Mouse (Mus musculus): ENCODE measurements around the gene Bckdhb.

Gene Bckdhb

GRCm38 (mm10) chr9:84109777-84110478 is 185.0 kb downstream of the Bckdhb start:
- peak; percentile 72 for DNase-seq

- peak; percentile 24 for DNase-seq
Measured at GRCm38 (mm10) chr9:84110616-84111015, 185.7 kb downstream of the Bckdhb start.

- DNase-seq, result no peak
Measured at GRCm38 (mm10) chr9:84112319-84112718, 187.4 kb downstream of the Bckdhb start.

- DNase-seq, result no peak
Measured at GRCm38 (mm10) chr9:84112842-84113568, 188.1 kb downstream of the Bckdhb start.

- peak; percentile 42 for DNase-seq
Measured at GRCm38 (mm10) chr9:84114254-84114653, 189.3 kb downstream of the Bckdhb start.

- DNase-seq, result peak; percentile 52
Measured at GRCm38 (mm10) chr9:84117337-84117736, 192.4 kb downstream of the Bckdhb start.

GRCm38 (mm10) chr9:84124996-84125395 is 200.1 kb downstream of the Bckdhb start:
- DNase-seq, result no peak

- no peak for DNase-seq
Measured at GRCm38 (mm10) chr9:84130338-84130737, 205.4 kb downstream of the Bckdhb start.

GRCm38 (mm10) chr9:84135062-84135461 is 210.1 kb downstream of the Bckdhb start:
- no peak for DNase-seq

- no peak for DNase-seq
Measured at GRCm38 (mm10) chr9:84137192-84137591, 212.2 kb downstream of the Bckdhb start.

GRCm38 (mm10) chr9:84148124-84148523 is 223.2 kb downstream of the Bckdhb start:
- DNase-seq, result no peak

Data from embryo, embryonic 11 days (tissue).